Mouse (Mus musculus) heart, adult 2 months (tissue): ENCODE data around the gene Tap2.

ENCODE experiments used
- CTCF ChIP-seq: fragments of 200-600 bp; IDR thresholded peaks from 2 replicates; pipeline ENCODE4 v1.8.1; 2022; ENCODE audit warnings: antibody characterized with exemption, mild to moderate bottlenecking, moderate library complexity
- EP300 ChIP-seq: fragments of 200-500 bp; IDR thresholded peaks from 2 replicates; pipeline ENCODE4 v1.6.1; 2011; ENCODE audit warnings: low read depth, low read length, control low read depth; ENCODE audit not compliant: insufficient read depth
- POLR2A ChIP-seq: fragments of 200-500 bp; IDR thresholded peaks from 2 replicates; pipeline ENCODE4 v1.6.1; 2011; ENCODE audit warnings: mild to moderate bottlenecking, low read depth, low read length, control low read depth; ENCODE audit not compliant: insufficient read depth

- TF ChIP-seq CTCF (no peak), EP300 (no peak), POLR2A (peak; percentile 70; the same call in 1 of the 2 replicates)
Observed at GRCm38 (mm10) chr17:34239601-34240041, 36.3 kb downstream of the Tap2 start.
